Mouse (Mus musculus) heart, embryonic 15.5 days (tissue): Measurements from ENCODE around the gene Kcnj11. TPM values are rescaled to one million over a fixed set of nuclear protein-coding genes. Genes with fewer than 3 reads are reported as not detected.

ENCODE experiments used
- ATAC-seq: fragments of 200-750 bp; cut with Nextera tagmentation; replicated peaks from 2 replicates; pipeline ENCODE4 v1.8.0; 2017; ENCODE audit warnings: low read depth, moderate TSS enrichment; ENCODE audit not compliant: insufficient number of reproducible peaks, insufficient read depth, low FRiP score
- H3K27ac ChIP-seq: fragments of 300-500 bp; sonication (generic); 2 replicates; pipeline ENCODE4 v1.5.1; 2015; ENCODE audit warnings: mild to moderate bottlenecking, inconsistent platforms
- H3K27me3 ChIP-seq: fragments of 300-500 bp; sonication (generic); 2 replicates; pipeline ENCODE4 v1.6.1; 2015; ENCODE audit warnings: inconsistent platforms
- H3K36me3 ChIP-seq: fragments of 300-500 bp; sonication (generic); 2 replicates; pipeline ENCODE4 v1.6.1; 2015; ENCODE audit warnings: mild to moderate bottlenecking, inconsistent platforms
- H3K4me1 ChIP-seq: fragments of 300-500 bp; sonication (generic); replicated peaks from 2 replicates; pipeline ENCODE4 v1.6.1; 2015; ENCODE audit warnings: inconsistent platforms
- H3K4me2 ChIP-seq: fragments of 300-500 bp; sonication (generic); 2 replicates; pipeline ENCODE4 v1.6.1; 2015; ENCODE audit warnings: inconsistent platforms, mild to moderate bottlenecking, moderate library complexity
- H3K4me3 ChIP-seq: fragments of 300-500 bp; sonication (generic); 2 replicates; pipeline ENCODE4 v1.5.1; 2015; ENCODE audit warnings: mild to moderate bottlenecking, inconsistent platforms
- H3K9ac ChIP-seq: fragments of 300-500 bp; sonication (generic); 2 replicates; pipeline ENCODE4 v1.6.1; 2015; ENCODE audit warnings: mild to moderate bottlenecking, inconsistent platforms
- H3K9me3 ChIP-seq: fragments of 300-500 bp; sonication (generic); replicated peaks from 2 replicates; pipeline ENCODE4 v1.6.1; 2016; ENCODE audit warnings: inconsistent platforms
- WGBS: fragments of 180-500 bp; shearing (Covaris S2); methylation state at CpG from one replicate; pipeline ENCODE4 v1.1.7; 2015; ENCODE audit warnings: mixed read lengths; 5-methylcytosine and 5-hydroxymethylcytosine counted together
- polyA plus RNA-seq: library from polyadenylated mRNA; unstranded; fragments of >200 nt; fragmentation: Nextera tagmentation; extraction: Ambion mirVana; gene quantifications from 2 replicates; pipeline ENCODE4 v1.2.1, GENCODE M21; 2015

Gene Kcnj11
- polyA plus RNA-seq, 1 experiment from 2014 or later, result 8.8 TPM

GRCm38 (mm10) chr7:46047873-46048562, 52.5 kb downstream of the Kcnj11 start:
- ATAC-seq, result no peak
- H3K4me1 ChIP-seq, result no peaks in the 10 kb centered on the region
- H3K27ac ChIP-seq, result no peak overlapping the region
- no peak overlapping the region for H3K4me2 ChIP-seq
- H3K9ac ChIP-seq, result no peak overlapping the region
- H3K9me3 ChIP-seq, result no peaks in the 10 kb centered on the region
- no peak overlapping the region for H3K4me3 ChIP-seq
- H3K36me3 ChIP-seq, result peaks cover 49% of the 10 kb centered on the region
- H3K27me3 ChIP-seq, result no peaks in the 10 kb centered on the region
- 86% methylated on average over 13 of the region's 13 CpGs for WGBS

GRCm38 (mm10) chr7:46045882-46046281, 54.7 kb downstream of the Kcnj11 start:
- Histone ChIP-seq H3K27me3 (no peaks in the 10 kb centered on the region), H3K27ac (no peak overlapping the region), H3K4me3 (no peak overlapping the region), H3K9ac (no peak overlapping the region), H3K4me1 (no peaks in the 10 kb centered on the region), H3K4me2 (no peak overlapping the region), H3K36me3 (peaks cover 58% of the 10 kb centered on the region), H3K9me3 (no peaks in the 10 kb centered on the region)
- 80% methylated on average over 11 of the region's 11 CpGs for WGBS
- no peak for ATAC-seq

DNA sequence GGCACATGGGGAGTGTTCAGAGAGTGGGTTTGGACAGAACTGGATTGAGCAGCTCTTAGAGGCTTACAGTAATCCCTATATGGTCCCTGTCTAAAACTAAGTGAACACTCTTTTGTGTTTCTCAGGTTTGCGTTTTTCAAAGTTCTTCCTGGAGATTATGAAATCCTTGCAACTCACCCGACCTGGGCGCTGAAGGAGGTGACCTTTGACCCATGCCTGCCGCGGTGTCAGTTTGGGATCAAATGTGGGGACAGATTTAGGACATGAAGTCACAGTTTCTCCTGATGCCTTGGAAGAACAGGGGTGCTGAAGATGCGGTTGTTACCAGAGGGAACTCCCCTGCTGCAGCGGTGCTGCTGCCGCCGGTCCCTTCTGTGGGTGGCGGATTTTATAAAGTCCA, 56.5 kb downstream of the Kcnj11 start:
- Histone ChIP-seq H3K27me3 (no peaks in the 10 kb centered on the region), H3K27ac (no peak overlapping the region), H3K9me3 (no peaks in the 10 kb centered on the region), H3K4me3 (no peak overlapping the region), H3K4me1 (no peaks in the 10 kb centered on the region), H3K4me2 (no peak overlapping the region), H3K36me3 (peaks cover 57% of the 10 kb centered on the region), H3K9ac (no peak overlapping the region)
- 90% methylated on average over 10 of the region's 10 CpGs for WGBS
- ATAC-seq, result no peak

Other genes with a start within 250 kb of the Kcnj11 start
- 54.6 and 65.0 TPM in 2 replicates for gene Kdelr1, start 228.0 kb downstream of the Kcnj11 start, polyA plus RNA-seq
- gene Grin2d, start 222.4 kb downstream of the Kcnj11 start, polyA plus RNA-seq, result 0.21 and 0.27 TPM in 2 replicates
- 0.65 and 0.76 TPM in 2 replicates for gene Syngr4, start 204.1 kb downstream of the Kcnj11 start, polyA plus RNA-seq
- 6.6 and 8.0 TPM in 2 replicates for gene Tmem143, start 203.8 kb downstream of the Kcnj11 start, polyA plus RNA-seq
- gene Emp3, start 179.4 kb downstream of the Kcnj11 start, polyA plus RNA-seq, result 71.5 and 108 TPM in 2 replicates
- gene Ccdc114, start 176.7 kb downstream of the Kcnj11 start, polyA plus RNA-seq, result 3.4 and 3.6 TPM in 2 replicates
- gene Abcc6, start 70.5 kb downstream of the Kcnj11 start, polyA plus RNA-seq, result 0.16 TPM in 1 of 2 replicates, not detected in the other
- gene Nomo1, start 67.1 kb downstream of the Kcnj11 start, polyA plus RNA-seq, result 30.8 and 37.9 TPM in 2 replicates
- gene Abcc8, start 79.3 kb upstream of the Kcnj11 start, polyA plus RNA-seq, result 18.1 and 20.0 TPM in 2 replicates
- gene Ush1c, start 137.7 kb upstream of the Kcnj11 start, polyA plus RNA-seq, result 2.1 and 2.6 TPM in 2 replicates
- gene Otog, start 140.2 kb upstream of the Kcnj11 start, polyA plus RNA-seq, result 0.05 TPM in 1 of 2 replicates, not detected in the other